Mouse (Mus musculus): ENCODE measurements around the gene Sulf2. TPM values are rescaled to one million over a fixed set of nuclear protein-coding genes. Genes with fewer than 3 reads are reported as not detected.
"Not testable (repeated sequence)": the region's sequence is repeated elsewhere in the genome, so short reads cannot be mapped to it uniquely, and the experiment has no call there.

Gene Sulf2
- polyA plus RNA-seq, 1 experiment, result 20.0 TPM

DNA sequence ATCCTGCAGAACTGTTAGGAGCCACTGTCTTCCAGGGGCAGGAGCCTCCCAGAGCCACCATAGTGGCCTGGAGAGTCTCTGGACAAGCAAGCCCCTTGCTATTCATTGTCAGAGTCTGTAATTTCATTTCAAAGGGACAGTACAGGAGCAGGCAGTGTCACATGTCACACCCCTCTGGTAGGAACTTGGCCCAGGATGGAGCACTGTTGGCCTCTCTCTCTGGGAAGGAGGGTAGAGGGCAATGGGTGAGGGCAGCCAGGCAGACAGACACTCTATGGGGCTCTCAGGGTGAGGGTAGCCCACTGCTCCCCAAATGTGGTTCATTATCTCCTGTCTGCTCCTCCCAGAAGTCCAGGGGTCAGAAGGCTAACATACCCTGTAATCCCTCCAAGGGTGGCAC, 63.9 kb downstream of the Sulf2 start:
- no peak for DNase-seq (ENCODE audit: low read depth in 1 of 2, low spot score in 2 of 2)
- no peaks in the 10 kb centered on the region for H3K27me3 ChIP-seq (ENCODE audit: control insufficient read depth, insufficient read depth, low read length)
- H3K4me3 ChIP-seq (ENCODE audit: extremely low read depth, insufficient read depth, insufficient read length), result no peak overlapping the region
- no peak overlapping the region for H3K27ac ChIP-seq (ENCODE audit: insufficient read depth, low read length)
- no peak for TF ChIP-seq CTCF (IDR thresholded peaks at IDR 0.05; ENCODE audit: extremely low read depth, insufficient read depth, insufficient read length, insufficient replicate concordance)
- TF ChIP-seq POLR2A (IDR thresholded peaks at IDR 0.05; ENCODE audit: low read depth, low read length), result no peak
- no peaks in the 10 kb centered on the region for H3K4me1 ChIP-seq (ENCODE audit: control insufficient read depth, insufficient read depth, insufficient read length)
- no peaks in the 10 kb centered on the region for H3K36me3 ChIP-seq (ENCODE audit: control insufficient read depth, insufficient read depth, low read length)

DNA sequence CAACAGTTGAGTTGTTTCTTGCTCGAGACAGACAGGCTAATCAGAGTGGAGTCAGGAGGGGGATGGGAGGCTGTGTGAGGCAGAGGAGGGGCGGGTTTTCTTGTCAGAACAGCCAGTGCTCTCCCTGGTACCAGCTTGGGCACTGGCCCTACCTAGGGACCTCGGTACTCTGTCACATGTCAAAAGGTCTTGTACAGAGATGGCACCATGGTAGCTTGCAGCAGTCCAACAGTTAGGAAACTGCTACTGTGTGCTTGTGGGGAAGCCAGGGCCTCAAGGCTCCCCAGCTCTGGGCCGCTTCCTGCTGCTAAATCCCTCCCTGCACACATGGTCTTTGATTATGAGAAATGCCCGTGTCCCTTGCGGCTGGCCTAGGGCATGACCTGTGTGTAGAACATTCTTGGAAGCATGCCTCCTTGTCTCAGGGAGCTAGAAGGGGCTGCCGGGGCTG, 65.3 kb downstream of the Sulf2 start:
- Histone ChIP-seq H3K27me3 (ENCODE audit: control insufficient read depth, insufficient read depth, low read length) (no peaks in the 10 kb centered on the region), H3K27ac (ENCODE audit: insufficient read depth, low read length) (no peak overlapping the region), H3K4me1 (ENCODE audit: control insufficient read depth, insufficient read depth, insufficient read length) (no peaks in the 10 kb centered on the region), H3K4me3 (ENCODE audit: extremely low read depth, insufficient read depth, insufficient read length) (no peak overlapping the region), H3K36me3 (ENCODE audit: control insufficient read depth, insufficient read depth, low read length) (no peaks in the 10 kb centered on the region)
- no peak for DNase-seq (ENCODE audit: low read depth in 1 of 2, low spot score in 2 of 2)
- no peak for TF ChIP-seq CTCF (IDR thresholded peaks at IDR 0.05; ENCODE audit: extremely low read depth, insufficient read depth, insufficient read length, insufficient replicate concordance)
- no peak for TF ChIP-seq POLR2A (IDR thresholded peaks at IDR 0.05; ENCODE audit: low read depth, low read length)
- 45% methylated on average over 7 of the region's 7 CpGs for WGBS

DNA sequence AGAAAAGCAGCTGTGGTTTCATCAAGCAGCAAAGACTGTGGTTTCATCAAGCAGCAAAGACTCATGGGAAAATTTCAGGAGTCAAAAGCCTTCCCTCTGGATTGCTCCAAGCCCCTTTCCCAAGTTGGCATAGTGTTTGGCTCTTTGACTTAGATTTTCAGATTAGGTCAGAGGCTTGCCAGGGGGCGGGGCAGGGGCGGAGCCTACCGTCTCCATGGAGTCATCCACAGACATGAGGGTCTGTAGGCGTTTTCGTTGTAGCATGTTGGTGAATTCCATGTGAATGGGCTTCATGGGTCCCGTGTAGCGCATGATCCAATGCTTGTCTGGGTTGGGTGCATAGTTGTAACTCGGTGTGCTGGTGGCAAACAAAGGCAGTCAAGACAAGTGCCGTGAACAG, 66.5 kb downstream of the Sulf2 start:
- WGBS, result 92% methylated on average over 9 of the region's 9 CpGs
- no peaks in the 10 kb centered on the region for H3K4me1 ChIP-seq (ENCODE audit: control insufficient read depth, insufficient read depth, insufficient read length)
- DNase-seq (ENCODE audit: low read depth in 1 of 2, low spot score in 2 of 2), result no peak
- H3K36me3 ChIP-seq (ENCODE audit: control insufficient read depth, insufficient read depth, low read length), result no peaks in the 10 kb centered on the region
- H3K27ac ChIP-seq (ENCODE audit: insufficient read depth, low read length), result no peak overlapping the region
- no peaks in the 10 kb centered on the region for H3K27me3 ChIP-seq (ENCODE audit: control insufficient read depth, insufficient read depth, low read length)
- H3K4me3 ChIP-seq (ENCODE audit: extremely low read depth, insufficient read depth, insufficient read length), result no peak overlapping the region
- TF ChIP-seq CTCF (IDR thresholded peaks at IDR 0.05; ENCODE audit: extremely low read depth, insufficient read depth, insufficient read length, insufficient replicate concordance) (no peak), POLR2A (IDR thresholded peaks at IDR 0.05; ENCODE audit: low read depth, low read length) (no peak)

DNA sequence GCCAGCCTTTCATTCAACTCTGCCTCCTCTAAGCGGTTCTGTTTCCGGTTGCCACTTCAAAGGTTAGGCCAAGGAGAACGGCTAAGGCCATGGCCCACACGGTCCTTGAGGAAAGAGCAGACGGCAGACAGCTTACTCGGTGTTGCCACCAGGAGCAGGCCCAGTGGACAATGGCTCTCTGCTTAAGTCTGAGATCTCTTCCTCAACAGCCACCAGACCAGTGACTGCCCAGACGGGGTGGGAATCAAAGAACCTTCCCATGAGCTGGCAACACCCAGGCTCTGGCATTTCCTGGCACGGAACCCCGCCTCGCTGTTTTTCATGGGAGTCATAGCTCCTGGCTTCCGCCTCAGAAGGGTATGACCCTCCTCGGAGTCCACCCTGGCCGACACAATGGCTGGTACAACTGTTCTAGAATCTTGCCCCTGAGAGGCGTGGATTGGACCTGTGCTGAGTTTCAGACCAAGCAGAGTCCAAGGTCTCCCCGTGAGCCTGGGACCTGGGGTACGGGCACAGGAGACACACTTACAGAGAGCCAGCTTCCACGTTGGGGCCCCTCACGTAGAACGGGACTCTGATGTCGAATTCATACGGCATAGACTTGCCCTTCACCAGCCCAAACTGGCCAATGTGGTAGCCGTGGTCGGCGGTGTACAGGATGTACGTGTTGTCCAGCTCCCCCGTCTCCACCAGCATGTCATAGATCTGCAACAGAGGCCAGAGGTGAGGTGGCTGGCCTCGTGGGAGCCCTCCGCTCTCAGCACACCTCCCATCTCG, 68.8 kb downstream of the Sulf2 start:
- Histone ChIP-seq H3K4me1 (ENCODE audit: control insufficient read depth, insufficient read depth, insufficient read length) (no peaks in the 10 kb centered on the region), H3K36me3 (ENCODE audit: control insufficient read depth, insufficient read depth, low read length) (no peaks in the 10 kb centered on the region), H3K27ac (ENCODE audit: insufficient read depth, low read length) (no peak overlapping the region), H3K4me3 (ENCODE audit: extremely low read depth, insufficient read depth, insufficient read length) (no peak overlapping the region), H3K27me3 (ENCODE audit: control insufficient read depth, insufficient read depth, low read length) (no peaks in the 10 kb centered on the region)
- DNase-seq (ENCODE audit: low read depth in 1 of 2, low spot score in 2 of 2), result no peak
- TF ChIP-seq POLR2A (IDR thresholded peaks at IDR 0.05; ENCODE audit: low read depth, low read length), result no peak
- TF ChIP-seq CTCF (IDR thresholded peaks at IDR 0.05; ENCODE audit: extremely low read depth, insufficient read depth, insufficient read length, insufficient replicate concordance), result no peak
- 90% methylated on average over 29 of the region's 29 CpGs for WGBS

DNA sequence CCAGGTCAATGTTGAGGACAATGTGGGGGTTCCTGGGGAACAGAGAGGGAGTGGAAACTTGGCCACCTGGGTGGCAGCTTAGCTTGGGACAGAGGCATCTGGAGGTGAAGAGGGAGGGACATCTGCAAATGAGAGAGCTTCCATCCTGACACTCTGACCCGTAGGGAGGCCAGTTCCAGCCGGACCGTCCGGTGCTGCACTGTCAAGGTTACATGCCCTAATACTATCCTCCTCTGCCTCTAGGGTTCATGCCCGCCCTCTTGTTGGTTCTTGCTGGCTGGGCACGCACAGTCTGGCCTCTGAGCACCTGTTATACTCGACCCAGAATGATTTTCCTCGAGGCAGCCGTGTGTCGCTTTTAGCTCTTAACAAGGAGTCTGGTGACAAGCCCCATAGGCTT, 69.7 kb downstream of the Sulf2 start:
- H3K27ac ChIP-seq (ENCODE audit: insufficient read depth, low read length), result no peak overlapping the region
- H3K4me1 ChIP-seq (ENCODE audit: control insufficient read depth, insufficient read depth, insufficient read length), result no peaks in the 10 kb centered on the region
- no peaks in the 10 kb centered on the region for H3K36me3 ChIP-seq (ENCODE audit: control insufficient read depth, insufficient read depth, low read length)
- TF ChIP-seq POLR2A (IDR thresholded peaks at IDR 0.05; ENCODE audit: low read depth, low read length), result no peak
- TF ChIP-seq CTCF (IDR thresholded peaks at IDR 0.05; ENCODE audit: extremely low read depth, insufficient read depth, insufficient read length, insufficient replicate concordance), result no peak
- no peak overlapping the region for H3K4me3 ChIP-seq (ENCODE audit: extremely low read depth, insufficient read depth, insufficient read length)
- 90% methylated on average over 10 of the region's 10 CpGs for WGBS
- H3K27me3 ChIP-seq (ENCODE audit: control insufficient read depth, insufficient read depth, low read length), result no peaks in the 10 kb centered on the region
- no peak for DNase-seq (ENCODE audit: low read depth in 1 of 2, low spot score in 2 of 2)

DNA sequence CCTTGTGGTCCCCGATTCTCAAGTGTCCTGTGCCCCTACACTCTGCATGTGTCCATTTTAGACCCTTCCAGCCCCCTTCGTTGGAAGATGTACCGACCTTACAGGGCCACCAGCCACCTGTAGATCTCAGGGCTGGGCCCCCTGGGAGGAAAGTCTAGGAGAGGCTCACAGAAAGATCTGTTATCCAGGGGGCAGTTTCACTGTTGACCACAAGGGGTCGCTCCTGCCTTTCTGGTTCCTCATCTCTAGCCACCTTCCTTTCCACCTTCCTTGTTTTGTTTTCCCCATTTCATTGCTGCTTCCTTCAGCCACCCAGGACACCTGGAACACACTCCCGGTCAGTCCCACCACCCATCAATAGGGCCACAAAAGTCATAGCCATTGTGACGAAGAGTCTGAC, 70.5 kb downstream of the Sulf2 start:
- WGBS, result 32% methylated on average over 6 of the region's 6 CpGs
- TF ChIP-seq CTCF (IDR thresholded peaks at IDR 0.05; ENCODE audit: extremely low read depth, insufficient read depth, insufficient read length, insufficient replicate concordance), result peak; percentile 37; the same call in 1 of the 2 replicates
- peak in 1 of 2 experiments; percentile 17 for DNase-seq (ENCODE audit: low read depth in 1 of 2, low spot score in 2 of 2)

DNA sequence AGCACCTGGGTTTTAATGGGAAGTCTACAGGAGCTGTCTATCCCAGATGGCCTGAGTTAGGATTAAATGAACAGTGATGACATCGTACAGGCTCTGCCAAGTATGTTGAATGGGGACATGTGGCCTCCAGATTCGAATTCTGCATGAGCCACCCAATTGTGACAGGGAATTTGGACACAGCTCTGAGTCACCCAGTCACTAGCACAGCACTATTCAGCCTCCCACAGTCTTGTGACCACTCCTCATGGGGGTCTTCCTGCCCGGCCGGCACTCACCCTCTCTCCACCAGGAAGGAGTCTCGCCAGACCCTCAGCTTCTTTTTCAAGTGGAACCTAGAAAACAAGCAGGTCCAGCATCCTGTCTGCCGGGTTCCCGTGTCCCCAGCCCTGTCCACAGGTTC, 71.4 kb downstream of the Sulf2 start:
- no peaks in the 10 kb centered on the region for H3K27me3 ChIP-seq (ENCODE audit: control insufficient read depth, insufficient read depth, low read length)
- H3K4me3 ChIP-seq (ENCODE audit: extremely low read depth, insufficient read depth, insufficient read length), result no peak overlapping the region
- no peaks in the 10 kb centered on the region for H3K4me1 ChIP-seq (ENCODE audit: control insufficient read depth, insufficient read depth, insufficient read length)
- TF ChIP-seq POLR2A (IDR thresholded peaks at IDR 0.05; ENCODE audit: low read depth, low read length) (no peak), CTCF (IDR thresholded peaks at IDR 0.05; ENCODE audit: extremely low read depth, insufficient read depth, insufficient read length, insufficient replicate concordance) (no peak)
- WGBS, result 88% methylated on average over 7 of the region's 7 CpGs
- no peak overlapping the region for H3K27ac ChIP-seq (ENCODE audit: insufficient read depth, low read length)
- no peak for DNase-seq (ENCODE audit: low read depth in 1 of 2, low spot score in 2 of 2)
- no peaks in the 10 kb centered on the region for H3K36me3 ChIP-seq (ENCODE audit: control insufficient read depth, insufficient read depth, low read length)

More for the DNA sequence above, 70.5 kb downstream of the Sulf2 start:
- not testable (repeated sequence) for H3K4me1 ChIP-seq (ENCODE audit: control insufficient read depth, insufficient read depth, insufficient read length); H3K27ac ChIP-seq (ENCODE audit: insufficient read depth, low read length); H3K36me3 ChIP-seq (ENCODE audit: control insufficient read depth, insufficient read depth, low read length); H3K27me3 ChIP-seq (ENCODE audit: control insufficient read depth, insufficient read depth, low read length); H3K4me3 ChIP-seq (ENCODE audit: extremely low read depth, insufficient read depth, insufficient read length)

All from spleen, adult 2 months (tissue).